Mouse (Mus musculus) limb, embryonic 12.5 days (tissue): ENCODE data around the gene Retsat. TPM values are rescaled to one million over a fixed set of nuclear protein-coding genes. Genes with fewer than 3 reads are reported as not detected.

Experiments
- ATAC-seq: fragments of 200-750 bp; cut with Nextera tagmentation; 2 replicates; pipeline ENCODE4 v1.8.0; 2017; ENCODE audit warnings: low read depth, moderate TSS enrichment; ENCODE audit not compliant: insufficient number of reproducible peaks, insufficient read depth, low FRiP score, low TSS enrichment
- H3K27ac ChIP-seq: fragments of 300-500 bp; sonication (generic); 2 replicates; pipeline ENCODE4 v1.5.1; 2016; ENCODE audit warnings: mild to moderate bottlenecking, moderate library complexity
- H3K27me3 ChIP-seq: fragments of 300-500 bp; sonication (generic); 2 replicates; pipeline ENCODE4 v1.6.1; 2016; ENCODE audit warnings: mild to moderate bottlenecking, moderate library complexity
- H3K36me3 ChIP-seq: fragments of 300-500 bp; sonication (generic); 2 replicates; pipeline ENCODE4 v1.6.1; 2016; ENCODE audit warnings: mild to moderate bottlenecking, moderate library complexity
- H3K4me1 ChIP-seq: fragments of 300-500 bp; sonication (generic); replicated peaks from 2 replicates; pipeline ENCODE4 v1.6.1; 2016
- H3K4me2 ChIP-seq: fragments of 300-500 bp; sonication (generic); 2 replicates; pipeline ENCODE4 v1.6.1; 2016; ENCODE audit warnings: mild to moderate bottlenecking, moderate library complexity
- H3K4me3 ChIP-seq: fragments of 300-500 bp; sonication (generic); replicated peaks from 2 replicates; pipeline ENCODE4 v1.5.1; 2016; ENCODE audit warnings: mild to moderate bottlenecking
- H3K9ac ChIP-seq: fragments of 300-500 bp; sonication (generic); replicated peaks from 2 replicates; pipeline ENCODE4 v1.6.1; 2016; ENCODE audit warnings: mild to moderate bottlenecking, moderate library complexity
- H3K9me3 ChIP-seq: fragments of 300-500 bp; sonication (generic); 2 replicates; pipeline ENCODE4 v1.6.1; 2016; ENCODE audit warnings: mild to moderate bottlenecking, moderate library complexity
- WGBS: fragments of 180-500 bp; shearing (Covaris S2); methylation state at CpG from one replicate; pipeline ENCODE4 v1.1.7; 2016; 5-methylcytosine and 5-hydroxymethylcytosine counted together
- polyA plus RNA-seq: library from polyadenylated mRNA; unstranded; fragments of >200 nt; fragmentation: Nextera tagmentation; extraction: Ambion mirVana; gene quantifications from 2 replicates; pipeline ENCODE4 v1.2.1, GENCODE M21; 2016

Retsat gene
- polyA plus RNA-seq, 1 experiment from 2014 or later = 10.8 TPM

DNA sequence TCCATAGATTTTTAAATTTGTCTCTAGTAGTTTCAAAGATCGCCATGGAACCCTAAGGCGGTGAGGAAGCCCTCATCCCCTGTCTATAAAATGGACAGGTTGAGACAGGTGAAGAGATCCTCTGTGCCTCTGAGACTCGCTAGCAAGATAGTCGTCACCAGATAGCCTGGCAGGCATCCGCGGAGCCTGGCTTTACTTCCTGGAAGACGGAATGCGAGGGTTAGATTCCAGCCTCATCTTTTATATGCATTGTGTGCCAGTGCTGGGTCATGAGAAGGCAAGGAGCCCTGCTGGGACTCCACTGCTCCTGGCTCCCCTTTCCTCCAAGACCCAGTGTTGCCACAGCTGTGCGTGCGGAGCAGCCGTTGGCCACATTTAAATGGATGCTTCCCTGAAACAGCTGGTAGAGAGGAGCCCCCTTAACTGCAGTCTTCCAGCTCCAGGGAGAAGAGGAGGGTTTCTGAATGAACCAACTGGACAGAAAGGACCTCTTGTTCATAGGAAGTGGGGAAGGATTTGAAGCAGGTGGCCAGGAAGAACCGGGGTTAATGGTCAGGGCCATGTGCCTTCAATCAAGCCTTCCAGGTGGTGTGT is 49.8 kb downstream of the Retsat start:
- H3K27ac ChIP-seq = peak overlapping the region; percentile 73
- H3K4me3 ChIP-seq = no peak overlapping the region
- 0 out of 2 replicates have a peak overlapping the region, but pooled peaks have one; percentile 18 for H3K9ac ChIP-seq
- peaks cover 22% of the 10 kb centered on the region for H3K36me3 ChIP-seq
- WGBS = 44% methylated on average over 12 of the region's 12 CpGs
- no peaks in the 10 kb centered on the region for H3K9me3 ChIP-seq
- H3K4me1 ChIP-seq = peaks cover 40% of the 10 kb centered on the region
- H3K4me2 ChIP-seq = no peak overlapping the region; the same call in 1 of the 2 replicates
- no peaks in the 10 kb centered on the region for H3K27me3 ChIP-seq
- ATAC-seq = no peak

DNA sequence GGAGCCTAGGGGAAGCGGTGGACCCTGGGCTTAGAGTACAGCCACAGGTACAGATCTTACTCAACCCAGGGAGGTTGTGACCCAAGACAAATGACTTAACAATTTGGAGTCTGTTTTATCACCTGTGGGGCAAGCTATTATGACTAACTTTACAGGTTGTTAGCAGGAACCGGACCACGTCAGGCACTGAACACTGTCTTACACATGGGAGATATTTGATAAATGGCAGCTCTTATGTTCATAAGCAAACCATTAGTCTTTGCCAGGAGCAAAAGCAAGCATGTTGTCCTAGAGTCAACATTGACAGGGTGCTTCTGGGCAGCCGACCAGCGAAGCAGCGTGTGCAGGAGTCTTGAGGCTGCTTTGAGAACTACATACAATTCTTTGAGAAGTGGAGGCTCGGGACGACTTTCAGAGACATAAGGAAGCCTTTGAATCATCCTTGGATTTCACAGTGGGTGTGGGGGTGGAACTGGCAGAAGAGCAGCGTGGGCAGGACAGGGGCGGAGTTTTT is 52.1 kb downstream of the Retsat start:
- 69% methylated on average over 10 of the region's 10 CpGs for WGBS
- no peaks in the 10 kb centered on the region for H3K9me3 ChIP-seq
- peaks cover 22% of the 10 kb centered on the region for H3K36me3 ChIP-seq

GRCm38 (mm10) chr6:72653419-72653818 is 55.1 kb downstream of the Retsat start:
- Histone ChIP-seq H3K4me3 (no peak overlapping the region), H3K4me1 (peaks cover 72% of the 10 kb centered on the region), H3K36me3 (peaks cover 6% of the 10 kb centered on the region; the same call in 1 of the 2 replicates), H3K9me3 (no peaks in the 10 kb centered on the region), H3K27ac (no peak overlapping the region), H3K9ac (no peak overlapping the region), H3K4me2 (no peak overlapping the region), H3K27me3 (no peaks in the 10 kb centered on the region)
- 82% methylated on average over 7 of the region's 7 CpGs for WGBS
- ATAC-seq = no peak

More for the DNA sequence above, 52.1 kb downstream of the Retsat start:
- no peak overlapping the region for H3K4me2 ChIP-seq
- H3K4me3 ChIP-seq = no peak overlapping the region
- no peaks in the 10 kb centered on the region for H3K27me3 ChIP-seq
- ATAC-seq = no peak
- H3K27ac ChIP-seq = 0 out of 2 replicates have a peak overlapping the region, but pooled peaks have one; percentile 18
- no peak overlapping the region for H3K9ac ChIP-seq
- peaks cover 58% of the 10 kb centered on the region for H3K4me1 ChIP-seq

DNA sequence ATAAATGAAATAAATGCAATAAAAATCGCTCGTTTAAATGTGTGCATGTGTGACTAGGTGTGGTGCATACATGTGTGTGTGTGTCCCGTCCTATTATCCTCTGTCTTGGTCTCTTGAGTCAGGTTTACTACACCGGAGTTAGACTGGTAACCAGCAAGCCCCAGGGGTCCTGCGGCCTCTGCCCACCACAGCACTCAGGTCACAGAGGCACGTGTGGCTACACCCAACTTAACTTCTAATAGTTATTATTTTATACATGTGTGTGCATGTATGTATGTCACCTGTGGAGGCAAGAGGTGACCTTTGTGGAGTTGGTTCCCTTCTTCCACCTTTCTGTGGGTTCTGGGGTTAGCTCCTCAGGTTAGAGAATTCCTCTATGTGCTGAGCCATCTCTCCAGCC is 56.1 kb downstream of the Retsat start:
- Histone ChIP-seq H3K4me3 (no peak overlapping the region), H3K27me3 (no peaks in the 10 kb centered on the region), H3K36me3 (no peaks in the 10 kb centered on the region; the same call in 1 of the 2 replicates), H3K27ac (peak overlapping the region; percentile 98), H3K4me2 (peak overlapping the region; percentile 62; the same call in 1 of the 2 replicates), H3K9ac (no peak overlapping the region), H3K9me3 (no peaks in the 10 kb centered on the region), H3K4me1 (peaks cover 63% of the 10 kb centered on the region)
- WGBS = 69% methylated on average over 6 of the region's 6 CpGs
- ATAC-seq = no peak

DNA sequence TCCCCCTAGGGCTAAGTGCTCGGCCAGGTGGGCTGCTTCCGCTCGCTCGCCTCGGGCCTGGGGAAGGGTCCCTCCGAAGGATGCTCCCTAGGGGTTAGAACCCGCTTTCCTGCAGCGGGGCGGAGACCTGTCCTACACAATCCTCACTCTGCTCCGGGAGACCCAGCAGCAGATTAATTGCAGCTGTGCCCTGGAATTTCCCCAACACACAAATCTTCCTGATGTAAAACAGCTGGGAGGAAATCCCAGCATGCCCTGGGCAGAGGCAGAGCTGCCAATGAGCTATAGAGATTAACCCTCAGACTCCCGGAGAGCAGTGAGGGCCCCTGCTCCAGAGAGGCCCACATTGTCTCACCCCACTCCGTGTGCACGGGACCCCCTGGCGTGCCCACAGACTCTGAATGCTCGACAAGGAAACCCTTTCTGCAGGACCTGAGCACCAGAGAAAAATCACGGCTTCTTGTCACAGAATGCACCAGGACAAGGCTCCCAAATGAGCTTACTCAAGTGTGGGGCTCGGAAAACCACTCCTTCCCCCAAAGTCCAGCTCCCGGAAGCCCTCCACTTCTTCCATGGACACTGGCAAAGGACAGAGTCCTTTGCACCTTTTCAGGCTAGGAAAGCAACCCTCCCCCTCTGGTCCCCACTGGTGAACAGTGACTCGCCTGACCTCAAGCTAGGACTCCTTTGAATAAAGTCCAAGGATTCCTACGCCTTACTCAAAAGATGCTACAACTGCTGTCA is 57.2 kb downstream of the Retsat start:
- peak; percentile 94 for ATAC-seq
- H3K27ac ChIP-seq = peak overlapping the region; percentile 98
- no peaks in the 10 kb centered on the region for H3K27me3 ChIP-seq
- peak overlapping the region; percentile 38 for H3K4me3 ChIP-seq
- H3K9ac ChIP-seq = peak overlapping the region; percentile 46; the same call in 1 of the 2 replicates
- H3K4me1 ChIP-seq = peaks cover 57% of the 10 kb centered on the region
- H3K36me3 ChIP-seq = no peaks in the 10 kb centered on the region; the same call in 1 of the 2 replicates
- WGBS = 7% methylated on average over 20 of the region's 20 CpGs
- no peaks in the 10 kb centered on the region for H3K9me3 ChIP-seq
- H3K4me2 ChIP-seq = peak overlapping the region; percentile 62

DNA sequence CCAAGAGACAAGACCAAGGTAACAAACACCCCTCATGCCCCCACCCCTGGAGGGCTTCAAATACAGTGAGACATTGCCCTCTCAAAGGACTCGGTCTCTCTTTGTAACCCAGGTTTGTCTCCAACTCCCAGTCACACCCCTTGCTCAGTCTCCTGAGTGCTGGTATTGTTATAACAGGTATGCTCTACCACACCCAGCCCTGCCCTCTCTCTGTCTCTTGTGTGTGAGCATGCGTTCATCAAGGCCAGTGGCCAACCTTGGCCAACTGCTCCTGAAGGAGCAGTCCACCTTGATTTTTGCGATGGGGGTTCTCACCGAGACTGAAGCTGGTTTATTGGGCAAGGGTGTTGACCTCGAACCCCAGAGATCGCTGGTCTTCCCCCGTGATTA is 57.8 kb downstream of the Retsat start:
- H3K27ac ChIP-seq = peak overlapping the region; percentile 98
- H3K9me3 ChIP-seq = no peaks in the 10 kb centered on the region
- no peak for ATAC-seq
- H3K4me2 ChIP-seq = peak overlapping the region; percentile 62
- no peaks in the 10 kb centered on the region for H3K27me3 ChIP-seq
- peak overlapping the region; percentile 38; the same call in 1 of the 2 replicates for H3K4me3 ChIP-seq
- H3K36me3 ChIP-seq = no peaks in the 10 kb centered on the region; the same call in 1 of the 2 replicates
- H3K4me1 ChIP-seq = peaks cover 57% of the 10 kb centered on the region
- 50% methylated on average over 7 of the region's 7 CpGs for WGBS
- H3K9ac ChIP-seq = no peak overlapping the region

DNA sequence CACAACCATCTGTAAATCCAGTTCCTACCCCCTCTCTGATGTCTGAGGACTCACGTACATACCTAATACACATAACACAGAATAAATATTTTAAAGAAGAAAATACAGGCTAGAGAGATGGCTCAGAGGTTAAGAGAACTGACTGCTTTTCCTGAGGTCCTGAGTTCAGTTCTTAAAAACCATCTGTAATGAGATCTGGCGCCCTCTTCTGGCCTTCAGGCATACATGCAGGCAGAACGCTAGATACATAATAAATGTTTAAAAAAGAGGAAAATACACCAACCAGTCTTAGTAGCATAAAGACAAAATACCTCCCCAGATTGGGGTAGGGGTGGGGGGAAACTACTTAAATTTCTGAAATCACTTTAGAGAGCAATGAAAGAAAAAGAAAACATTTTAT is 59.7 kb downstream of the Retsat start:
- H3K9ac ChIP-seq = no peak overlapping the region
- no peaks in the 10 kb centered on the region for H3K27me3 ChIP-seq
- no peak for ATAC-seq
- H3K27ac ChIP-seq = no peak overlapping the region
- no peaks in the 10 kb centered on the region for H3K9me3 ChIP-seq
- peaks cover 73% of the 10 kb centered on the region for H3K4me1 ChIP-seq
- no peak overlapping the region for H3K4me3 ChIP-seq
- no peak overlapping the region for H3K4me2 ChIP-seq
- WGBS = 59% methylated on average over 3 of the region's 3 CpGs
- no peaks in the 10 kb centered on the region; the same call in 1 of the 2 replicates for H3K36me3 ChIP-seq

Other genes with a start within 250 kb of the Retsat start
- gene Tmem150a, start 243.0 kb upstream of the Retsat start, polyA plus RNA-seq = 8.8 and 9.8 TPM in 2 replicates
- gene Rnf181, start 231.5 kb upstream of the Retsat start, polyA plus RNA-seq = 89.1 and 93.4 TPM in 2 replicates
- 13.9 and 17.3 TPM in 2 replicates for gene Vamp5, start 218.0 kb upstream of the Retsat start, polyA plus RNA-seq
- 105 and 106 TPM in 2 replicates for gene Vamp8, start 207.8 kb upstream of the Retsat start, polyA plus RNA-seq
- gene Ggcx, start 184.2 kb upstream of the Retsat start, polyA plus RNA-seq = 34.0 TPM in 2 replicates
- gene Mat2a, start 158.9 kb upstream of the Retsat start, polyA plus RNA-seq = 408 and 461 TPM in 2 replicates
- 0.18 TPM in 2 replicates for gene Sh2d6, start 76.8 kb upstream of the Retsat start, polyA plus RNA-seq
- 26.2 and 27.4 TPM in 2 replicates for gene Capg, start 54.1 kb upstream of the Retsat start, polyA plus RNA-seq
- 14.8 and 15.2 TPM in 2 replicates for gene Elmod3, start 62 bp upstream of the Retsat start, polyA plus RNA-seq
- gene Tgoln1, start 18.5 kb downstream of the Retsat start, polyA plus RNA-seq = 20.9 and 21.7 TPM in 2 replicates
- gene Tcf7l1, start 190.8 kb downstream of the Retsat start, polyA plus RNA-seq = 49.3 and 58.3 TPM in 2 replicates